Mouse (Mus musculus): ENCODE data around the gene Lnpep. TPM values are rescaled to one million over a fixed set of nuclear protein-coding genes. Genes with fewer than 3 reads are reported as not detected.
"Not testable (repeated sequence)": the region's sequence is repeated elsewhere in the genome, so short reads cannot be mapped to it uniquely, and the experiment has no call there.

Lnpep gene
- polyA plus RNA-seq, 1 experiment from 2014 or later: 10.4 TPM

DNA sequence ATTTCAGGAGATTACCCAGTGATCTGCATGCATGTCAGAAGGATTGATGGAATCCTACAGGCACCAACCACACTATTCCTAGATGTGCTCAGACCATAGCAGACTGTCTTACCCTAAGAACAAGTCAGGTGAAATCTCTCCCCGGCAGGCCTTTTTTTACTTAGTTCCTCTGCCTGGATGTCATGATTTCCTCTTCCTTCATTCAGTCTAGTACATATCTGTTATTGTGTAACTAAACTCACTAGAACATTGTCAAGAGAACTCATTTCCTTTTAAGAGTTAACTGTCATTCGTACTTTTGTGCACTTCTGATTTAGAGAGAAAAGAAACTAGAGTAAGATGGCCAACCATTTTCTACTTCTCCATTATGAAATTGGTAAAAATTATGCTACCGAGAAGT lies 43.6 kb downstream of the Lnpep start:
- no peaks in the 10 kb centered on the region for H3K4me1 ChIP-seq
- 82% methylated on average over 3 of the region's 3 CpGs for WGBS
- no peaks in the 10 kb centered on the region for H3K9me3 ChIP-seq (replicated peaks)
- no peaks in the 10 kb centered on the region for H3K27me3 ChIP-seq
- H3K9ac ChIP-seq: no peak overlapping the region
- ATAC-seq (ENCODE audit: insufficient number of reproducible peaks, low FRiP score, low TSS enrichment, low read depth): no peak
- H3K4me3 ChIP-seq (replicated peaks): no peak overlapping the region
- no peak overlapping the region for H3K4me2 ChIP-seq (replicated peaks)
- H3K36me3 ChIP-seq: peaks cover 8% of the 10 kb centered on the region; the same call in 1 of the 2 replicates
- no peak overlapping the region for H3K27ac ChIP-seq (replicated peaks)

DNA sequence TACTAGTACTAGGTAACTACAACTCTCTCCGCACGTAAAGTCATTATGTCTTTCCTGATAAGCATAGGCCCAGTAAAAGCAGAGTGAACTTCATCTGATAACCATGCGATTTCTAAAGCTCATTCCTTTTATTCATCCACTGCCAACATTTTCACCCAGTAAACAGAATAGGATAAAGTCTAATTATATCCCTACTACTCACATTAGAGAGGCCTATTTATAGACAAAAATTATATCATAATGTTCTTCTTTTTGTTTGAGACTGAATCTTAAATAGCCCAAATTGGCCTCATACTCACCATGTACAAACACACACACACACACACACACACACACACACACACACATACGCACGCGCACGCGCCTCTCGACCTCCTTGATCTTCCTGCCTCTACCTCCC lies 48.5 kb downstream of the Lnpep start:
- peaks cover 27% of the 10 kb centered on the region for H3K36me3 ChIP-seq
- no peaks in the 10 kb centered on the region for H3K4me1 ChIP-seq
- no peaks in the 10 kb centered on the region for H3K27me3 ChIP-seq
- WGBS: 95% methylated on average over 9 of the region's 9 CpGs
- no peak overlapping the region for H3K4me3 ChIP-seq (replicated peaks)
- no peak overlapping the region for H3K4me2 ChIP-seq (replicated peaks)
- no peak overlapping the region for H3K9ac ChIP-seq
- no peak for ATAC-seq (ENCODE audit: insufficient number of reproducible peaks, low FRiP score, low TSS enrichment, low read depth)
- no peak overlapping the region for H3K27ac ChIP-seq (replicated peaks)
- H3K9me3 ChIP-seq (replicated peaks): no peaks in the 10 kb centered on the region

DNA sequence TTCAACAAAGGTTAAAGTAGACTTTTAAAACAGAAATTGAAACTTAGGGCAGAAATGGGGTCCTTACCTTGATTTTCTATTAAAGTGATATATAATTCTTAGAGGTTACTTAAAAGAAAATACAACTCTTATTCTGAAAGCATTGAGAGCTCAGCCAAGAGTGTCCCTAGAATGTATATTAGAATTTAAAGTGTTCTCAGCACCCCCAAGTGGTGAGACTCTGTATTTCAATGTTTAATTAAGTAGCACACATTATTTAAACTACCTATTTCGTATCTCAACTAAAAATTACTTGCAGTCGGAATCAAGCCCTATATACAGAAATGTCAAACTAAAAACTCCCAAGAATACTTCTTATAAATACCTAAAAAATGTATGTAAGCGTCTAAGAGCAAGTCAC lies 57.8 kb downstream of the Lnpep start:
- no peaks in the 10 kb centered on the region for H3K27me3 ChIP-seq
- no peak overlapping the region for H3K9ac ChIP-seq
- no peaks in the 10 kb centered on the region for H3K9me3 ChIP-seq (replicated peaks)
- peaks cover 22% of the 10 kb centered on the region; the same call in 1 of the 2 replicates for H3K36me3 ChIP-seq
- no peak overlapping the region for H3K27ac ChIP-seq (replicated peaks)
- ATAC-seq (ENCODE audit: insufficient number of reproducible peaks, low FRiP score, low TSS enrichment, low read depth): no peak
- H3K4me1 ChIP-seq: no peaks in the 10 kb centered on the region
- H3K4me2 ChIP-seq (replicated peaks): no peak overlapping the region
- H3K4me3 ChIP-seq (replicated peaks): no peak overlapping the region
- WGBS: 50% methylated on average over 3 of the region's 3 CpGs

GRCm38 (mm10) chr17:17548958-17549357 lies 75.9 kb downstream of the Lnpep start:
- peaks cover 14% of the 10 kb centered on the region for H3K36me3 ChIP-seq
- no peaks in the 10 kb centered on the region for H3K4me1 ChIP-seq
- WGBS: 79% methylated on average over 3 of the region's 3 CpGs
- H3K4me3 ChIP-seq (replicated peaks): no peak overlapping the region
- H3K9me3 ChIP-seq (replicated peaks): no peaks in the 10 kb centered on the region
- no peak overlapping the region for H3K9ac ChIP-seq
- no peak overlapping the region for H3K4me2 ChIP-seq (replicated peaks)
- no peaks in the 10 kb centered on the region for H3K27me3 ChIP-seq
- H3K27ac ChIP-seq (replicated peaks): no peak overlapping the region
- no peak for ATAC-seq (ENCODE audit: insufficient number of reproducible peaks, low FRiP score, low TSS enrichment, low read depth)

GRCm38 (mm10) chr17:17531338-17531737 lies 93.5 kb downstream of the Lnpep start:
- peaks cover 35% of the 10 kb centered on the region for H3K36me3 ChIP-seq
- H3K9ac ChIP-seq: no peak overlapping the region
- no peak for ATAC-seq (ENCODE audit: insufficient number of reproducible peaks, low FRiP score, low TSS enrichment, low read depth)
- H3K4me2 ChIP-seq (replicated peaks): no peak overlapping the region
- no peak overlapping the region for H3K4me3 ChIP-seq (replicated peaks)
- no peaks in the 10 kb centered on the region for H3K9me3 ChIP-seq (replicated peaks)
- H3K4me1 ChIP-seq: no peaks in the 10 kb centered on the region
- no peaks in the 10 kb centered on the region for H3K27me3 ChIP-seq
- no peak overlapping the region for H3K27ac ChIP-seq (replicated peaks)

GRCm38 (mm10) chr17:17516384-17517016 lies 108.3 kb downstream of the Lnpep start:
- H3K9me3 ChIP-seq (replicated peaks): no peaks in the 10 kb centered on the region
- no peak for ATAC-seq (ENCODE audit: insufficient number of reproducible peaks, low FRiP score, low TSS enrichment, low read depth)
- H3K4me2 ChIP-seq (replicated peaks): no peak overlapping the region
- WGBS: 61% methylated on average over 4 of the region's 4 CpGs
- H3K4me1 ChIP-seq: no peaks in the 10 kb centered on the region
- no peak overlapping the region for H3K9ac ChIP-seq
- no peak overlapping the region for H3K27ac ChIP-seq (replicated peaks)
- H3K27me3 ChIP-seq: no peaks in the 10 kb centered on the region
- H3K4me3 ChIP-seq (replicated peaks): no peak overlapping the region
- H3K36me3 ChIP-seq: no peaks in the 10 kb centered on the region

- ATAC-seq (ENCODE audit: insufficient number of reproducible peaks, low FRiP score, low TSS enrichment, low read depth): no peak
- H3K27ac ChIP-seq (replicated peaks): no peak overlapping the region
These were observed 118.2 kb downstream of the Lnpep start for GRCm38 (mm10) chr17:17506677-17507076.

GRCm38 (mm10) chr17:17499278-17499677 lies 125.6 kb downstream of the Lnpep start:
- Histone ChIP-seq H3K4me3 (replicated peaks) (no peak overlapping the region), H3K36me3 (no peaks in the 10 kb centered on the region), H3K27me3 (no peaks in the 10 kb centered on the region), H3K9ac (no peak overlapping the region), H3K4me1 (no peaks in the 10 kb centered on the region), H3K4me2 (replicated peaks) (no peak overlapping the region), H3K27ac (replicated peaks) (no peak overlapping the region), H3K9me3 (replicated peaks) (no peaks in the 10 kb centered on the region)
- no peak for ATAC-seq (ENCODE audit: insufficient number of reproducible peaks, low FRiP score, low TSS enrichment, low read depth)
- 37% methylated on average over 3 of the region's 3 CpGs for WGBS

More at GRCm38 (mm10) chr17:17506677-17507076, 118.2 kb downstream of the Lnpep start:
- no peaks in the 10 kb centered on the region for H3K9me3 ChIP-seq (replicated peaks)
- H3K36me3 ChIP-seq: no peaks in the 10 kb centered on the region
- H3K27me3 ChIP-seq: no peaks in the 10 kb centered on the region
- no peaks in the 10 kb centered on the region for H3K4me1 ChIP-seq
- H3K4me2 ChIP-seq (replicated peaks): no peak overlapping the region
- 81% methylated on average over 10 of the region's 10 CpGs for WGBS
- H3K9ac ChIP-seq: no peak overlapping the region
- H3K4me3 ChIP-seq (replicated peaks): no peak overlapping the region

GRCm38 (mm10) chr17:17498848-17499247 lies 126.0 kb downstream of the Lnpep start:
- Histone ChIP-seq H3K36me3 (no peaks in the 10 kb centered on the region), H3K4me3 (replicated peaks) (no peak overlapping the region), H3K9ac (no peak overlapping the region), H3K9me3 (replicated peaks) (no peaks in the 10 kb centered on the region), H3K4me2 (replicated peaks) (no peak overlapping the region), H3K27me3 (no peaks in the 10 kb centered on the region), H3K27ac (replicated peaks) (no peak overlapping the region), H3K4me1 (no peaks in the 10 kb centered on the region)
- no peak for ATAC-seq (ENCODE audit: insufficient number of reproducible peaks, low FRiP score, low TSS enrichment, low read depth)
- WGBS: 3% methylated on average over 1 of the region's 1 CpGs

GRCm38 (mm10) chr17:17496730-17497129 lies 128.1 kb downstream of the Lnpep start:
- Histone ChIP-seq H3K27ac (replicated peaks) (no peak overlapping the region), H3K9ac (no peak overlapping the region), H3K9me3 (replicated peaks) (no peaks in the 10 kb centered on the region), H3K4me1 (no peaks in the 10 kb centered on the region), H3K36me3 (no peaks in the 10 kb centered on the region), H3K4me2 (replicated peaks) (no peak overlapping the region), H3K27me3 (no peaks in the 10 kb centered on the region), H3K4me3 (replicated peaks) (no peak overlapping the region)
- no peak for ATAC-seq (ENCODE audit: insufficient number of reproducible peaks, low FRiP score, low TSS enrichment, low read depth)
- 84% methylated on average over 7 of the region's 7 CpGs for WGBS

DNA sequence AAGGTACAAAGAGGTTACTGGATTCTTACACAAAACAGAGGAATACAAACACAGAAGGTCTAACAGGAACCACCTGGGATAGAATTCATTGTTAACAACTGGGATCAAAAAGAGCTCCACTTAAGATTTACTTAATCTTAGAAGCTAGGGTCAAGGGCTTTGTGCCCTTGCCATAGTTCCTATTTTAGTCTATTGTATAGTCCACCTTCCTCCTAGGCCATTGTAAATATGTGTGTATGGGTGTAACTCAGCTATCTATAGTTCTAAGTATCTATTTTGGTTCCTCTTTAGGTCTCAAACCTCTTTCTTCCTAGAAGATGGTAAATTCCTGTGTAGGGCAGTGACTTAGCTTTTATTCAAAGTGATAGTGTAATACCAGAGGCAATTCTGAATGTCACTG lies 128.6 kb downstream of the Lnpep start:
- not testable (repeated sequence) for H3K27me3 ChIP-seq; ATAC-seq (ENCODE audit: insufficient number of reproducible peaks, low FRiP score, low TSS enrichment, low read depth); H3K9me3 ChIP-seq (replicated peaks); H3K4me2 ChIP-seq (replicated peaks); H3K4me1 ChIP-seq; H3K36me3 ChIP-seq; H3K9ac ChIP-seq; H3K27ac ChIP-seq (replicated peaks); H3K4me3 ChIP-seq (replicated peaks)

DNA sequence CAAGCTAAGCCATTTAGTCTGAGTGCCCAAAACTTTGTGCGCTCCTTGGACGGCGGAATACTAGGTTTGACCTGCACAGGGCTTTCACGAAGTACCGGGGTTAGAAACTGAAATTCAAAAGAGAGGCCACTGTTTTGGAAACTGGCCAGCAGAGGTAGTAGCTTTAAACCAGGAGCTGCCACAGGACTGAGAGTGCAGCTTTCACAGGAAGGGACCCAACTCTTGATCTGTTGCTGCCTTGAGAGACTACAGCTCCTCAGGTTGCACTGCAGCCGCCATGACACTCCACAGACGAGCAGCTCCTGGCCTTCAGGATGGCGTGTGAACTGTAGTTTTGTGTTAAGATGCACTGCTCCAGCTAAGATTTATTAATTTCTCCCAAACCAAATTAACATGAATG lies 132.7 kb downstream of the Lnpep start:
- no peak for ATAC-seq (ENCODE audit: insufficient number of reproducible peaks, low FRiP score, low TSS enrichment, low read depth)
- WGBS: 64% methylated on average over 8 of the region's 8 CpGs

More for the DNA sequence above, 132.7 kb downstream of the Lnpep start:
- Histone ChIP-seq H3K4me3 (replicated peaks) (no peak overlapping the region), H3K9me3 (replicated peaks) (no peaks in the 10 kb centered on the region), H3K4me2 (replicated peaks) (no peak overlapping the region), H3K36me3 (no peaks in the 10 kb centered on the region), H3K9ac (no peak overlapping the region), H3K4me1 (no peaks in the 10 kb centered on the region), H3K27ac (replicated peaks) (no peak overlapping the region), H3K27me3 (no peaks in the 10 kb centered on the region)
